Mouse (Mus musculus) gastrocnemius, adult 18-20 months (tissue): ENCODE results near the gene Iffo1. TPM values are rescaled to one million over a fixed set of nuclear protein-coding genes. Genes with fewer than 3 reads are reported as not detected.

Experiments
- DNase-seq: peaks from one replicate; pipeline ENCODE4 v3.0.0; 2021; ENCODE audit warnings: low spot score
- total RNA-seq, 2 experiments: library from RNA; stranded (reverse); gene quantifications; 2 replicates each; pipeline ENCODE4 v1.2.3; 2021

Iffo1 gene
- total RNA-seq, 2 experiments from 2014 or later, result 5.8 to 6.3 TPM

DNA sequence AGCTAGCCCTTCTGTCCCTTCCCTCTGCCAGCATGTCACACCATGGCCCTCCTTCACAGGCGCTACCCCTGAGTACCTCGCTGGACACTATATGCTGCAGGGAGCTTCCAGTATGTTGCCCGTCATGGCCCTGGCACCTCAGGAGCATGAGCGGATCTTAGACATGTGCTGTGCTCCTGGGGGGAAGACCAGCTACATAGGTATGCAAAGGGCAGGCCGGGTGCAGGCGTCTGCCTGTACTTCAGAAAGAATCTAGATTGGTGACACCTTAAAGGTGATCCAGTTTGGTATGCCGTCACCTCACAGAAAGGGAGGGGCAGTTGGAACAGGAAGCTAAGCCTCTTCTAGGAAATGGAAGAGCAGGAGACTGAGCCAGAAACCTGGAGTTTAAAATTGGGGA, 5.3 kb upstream of the Iffo1 start:
- DNase-seq, result no peak

DNA sequence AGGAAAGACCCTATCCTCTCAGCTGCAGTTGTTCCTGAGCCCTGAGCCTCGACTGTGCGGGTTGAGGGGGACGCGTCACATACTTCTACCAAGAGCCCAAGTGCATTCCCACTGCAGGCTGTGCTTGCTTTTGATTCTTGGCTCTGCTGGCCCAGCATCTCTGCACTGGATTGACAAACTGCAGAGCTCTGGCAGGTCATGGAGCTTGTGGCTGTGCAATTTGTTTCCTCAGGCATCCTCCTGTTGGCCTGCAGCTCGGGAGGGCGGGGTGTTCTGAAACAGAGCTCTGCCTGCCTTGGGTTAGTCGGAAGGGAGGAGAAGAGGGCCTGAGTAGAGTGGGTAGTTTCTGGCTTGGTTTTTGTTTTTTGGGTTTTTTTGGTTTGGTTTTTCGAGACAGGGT, 2.6 kb upstream of the Iffo1 start:
- no peak for DNase-seq

DNA sequence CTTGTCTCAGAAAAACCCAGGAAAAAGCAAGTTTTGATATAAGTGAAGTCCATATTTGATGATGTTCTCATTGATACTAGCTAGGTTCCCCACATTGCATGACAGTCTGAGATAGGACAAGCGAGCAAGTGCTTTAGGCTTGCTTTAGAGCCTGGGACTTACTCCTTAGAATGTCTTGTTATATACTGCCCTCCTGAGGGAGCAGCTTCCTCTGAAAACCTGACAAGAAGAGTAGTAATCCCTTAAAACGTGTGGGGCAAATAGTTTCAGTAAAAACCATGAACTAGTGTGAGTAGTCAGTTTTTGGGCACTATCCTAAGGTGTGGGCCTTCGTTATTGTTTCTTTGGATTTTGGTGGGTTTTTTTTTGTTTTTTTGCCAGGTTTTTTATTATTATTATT, 1.9 kb upstream of the Iffo1 start:
- no peak for DNase-seq

DNA sequence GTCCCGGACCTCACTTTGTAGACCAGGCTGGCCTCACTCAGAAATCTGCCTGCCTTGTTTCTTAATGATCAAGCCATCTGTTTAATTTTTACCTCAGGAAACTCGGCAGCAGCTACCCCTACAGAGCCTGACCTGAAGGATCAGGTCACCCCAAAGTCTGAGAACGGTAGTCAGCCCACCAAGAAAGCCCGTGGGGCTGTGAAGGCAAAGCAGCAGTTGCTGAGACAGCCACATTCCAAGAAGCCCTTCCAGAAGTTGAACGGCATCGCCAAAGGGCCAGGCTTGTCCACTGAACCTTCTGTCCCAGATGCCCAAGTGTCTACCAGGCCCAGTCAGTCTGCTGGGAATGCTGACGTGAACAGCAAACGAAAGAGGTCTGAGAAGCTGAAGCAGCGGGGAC, 1.1 kb upstream of the Iffo1 start:
- DNase-seq, result no peak

DNA sequence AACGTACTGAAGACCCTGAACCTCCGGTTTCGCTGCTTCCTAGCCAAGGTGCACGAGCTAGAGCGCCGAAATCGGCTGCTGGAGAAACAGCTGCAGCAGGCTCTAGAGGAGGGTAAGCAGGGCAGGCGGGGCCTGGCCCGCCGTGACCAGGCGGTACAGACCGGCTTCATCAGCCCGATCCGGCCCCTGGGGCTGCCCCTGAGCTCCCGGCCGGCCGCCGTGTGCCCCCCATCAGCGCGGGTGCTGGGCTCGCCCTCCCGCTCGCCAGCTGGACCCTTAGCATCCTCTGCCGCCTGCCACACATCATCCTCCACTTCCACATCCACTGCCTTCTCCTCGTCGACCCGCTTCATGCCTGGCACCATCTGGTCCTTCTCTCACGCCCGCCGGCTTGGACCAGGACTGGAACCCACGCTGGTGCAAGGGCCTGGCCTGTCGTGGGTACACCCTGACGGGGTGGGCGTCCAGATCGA, 474 bp downstream of the Iffo1 start:
- DNase-seq, result no peak

DNA sequence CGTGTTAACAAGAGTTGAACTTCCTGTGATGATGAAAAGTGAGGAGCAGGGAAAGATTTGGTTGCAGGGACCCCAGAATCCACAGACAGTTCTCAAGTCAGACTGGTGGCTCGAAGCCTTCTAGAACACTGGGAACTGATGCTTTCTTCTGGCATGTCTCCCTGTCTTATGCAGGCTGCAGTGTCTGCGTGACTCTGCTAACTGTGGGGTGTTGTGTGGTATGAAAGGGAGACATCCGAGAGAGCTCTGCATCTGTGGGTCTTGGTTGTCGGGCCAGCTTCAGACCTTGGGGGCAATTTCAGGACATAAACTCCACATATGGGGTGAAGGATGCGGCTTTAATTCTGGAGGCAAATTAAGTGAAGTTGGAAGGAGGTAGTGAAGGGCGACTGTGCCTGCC, 1.1 kb downstream of the Iffo1 start:
- DNase-seq, result no peak

DNA sequence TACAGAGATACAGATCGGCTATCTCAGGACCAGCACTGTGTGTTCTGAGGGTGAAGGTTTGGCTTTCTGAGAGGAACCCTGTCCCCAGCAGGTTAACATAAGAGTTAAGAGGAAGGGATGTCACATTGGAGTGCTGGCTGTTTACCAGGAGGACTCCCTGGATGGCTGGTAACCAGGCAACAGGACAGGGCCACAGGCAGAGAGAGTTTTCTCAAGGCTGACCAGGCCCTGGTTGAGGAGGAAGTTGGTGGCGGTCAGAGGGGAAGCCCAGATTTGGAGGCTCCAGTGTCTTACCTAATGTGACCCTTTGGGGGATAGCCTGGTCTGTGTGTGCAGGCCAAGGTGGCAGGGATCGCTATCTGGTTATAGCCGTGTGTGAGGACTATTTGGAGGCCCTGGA, 1.8 kb downstream of the Iffo1 start:
- DNase-seq, result no peak

DNA sequence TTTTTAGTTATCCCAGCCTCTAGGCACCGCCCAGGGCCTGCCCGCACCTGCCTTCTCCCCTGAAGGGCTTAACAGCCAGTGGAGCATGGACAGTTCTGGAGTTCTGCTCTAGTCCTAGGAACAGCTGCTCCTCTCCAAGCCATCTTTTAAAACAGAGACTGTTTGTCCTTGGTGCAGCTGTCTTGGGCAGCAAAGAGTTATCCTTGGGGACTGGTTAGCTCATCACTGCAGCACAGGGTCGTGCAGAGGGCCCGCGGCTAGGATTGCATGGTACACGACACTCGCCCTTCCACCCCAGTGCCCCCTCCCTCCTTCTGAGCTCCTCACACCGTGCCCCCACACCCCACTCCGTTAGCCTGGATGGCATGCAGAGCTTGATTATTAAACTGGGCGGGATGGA, 2.3 kb downstream of the Iffo1 start:
- no peak for DNase-seq

DNA sequence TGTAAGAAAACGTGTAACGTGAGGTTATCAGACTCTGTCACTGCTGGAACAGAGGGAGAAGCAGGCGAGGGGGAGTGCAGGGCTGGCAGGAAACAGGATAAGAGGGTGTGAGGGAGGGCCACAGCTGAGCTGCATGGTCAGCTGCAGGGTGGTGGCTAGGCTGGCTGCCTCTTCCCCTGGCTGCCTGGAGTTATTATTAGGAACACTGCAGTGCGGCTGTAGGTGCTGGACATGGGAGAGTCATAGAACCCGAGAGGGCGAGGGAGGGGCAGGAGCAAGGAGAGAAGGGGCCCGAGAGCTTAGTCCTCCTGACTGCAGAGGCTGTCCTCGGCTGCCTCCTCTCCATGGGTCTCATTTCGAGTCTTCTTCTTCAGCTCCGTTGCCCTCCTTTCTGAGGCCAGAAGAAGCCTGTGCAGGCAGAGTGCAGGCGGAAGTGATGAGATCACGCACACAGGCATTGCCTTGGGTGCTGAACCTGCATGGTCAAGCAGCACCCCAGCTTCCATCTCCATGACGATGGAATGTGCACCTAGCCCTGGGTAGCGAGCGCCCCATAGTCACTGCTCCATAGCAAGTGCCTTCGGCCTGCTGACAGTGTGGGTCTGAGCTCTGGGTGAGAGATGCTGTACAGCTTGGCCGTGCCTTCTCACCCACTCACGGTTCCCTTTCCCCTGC, 3.3 kb downstream of the Iffo1 start:
- DNase-seq, result peak; percentile 75

DNA sequence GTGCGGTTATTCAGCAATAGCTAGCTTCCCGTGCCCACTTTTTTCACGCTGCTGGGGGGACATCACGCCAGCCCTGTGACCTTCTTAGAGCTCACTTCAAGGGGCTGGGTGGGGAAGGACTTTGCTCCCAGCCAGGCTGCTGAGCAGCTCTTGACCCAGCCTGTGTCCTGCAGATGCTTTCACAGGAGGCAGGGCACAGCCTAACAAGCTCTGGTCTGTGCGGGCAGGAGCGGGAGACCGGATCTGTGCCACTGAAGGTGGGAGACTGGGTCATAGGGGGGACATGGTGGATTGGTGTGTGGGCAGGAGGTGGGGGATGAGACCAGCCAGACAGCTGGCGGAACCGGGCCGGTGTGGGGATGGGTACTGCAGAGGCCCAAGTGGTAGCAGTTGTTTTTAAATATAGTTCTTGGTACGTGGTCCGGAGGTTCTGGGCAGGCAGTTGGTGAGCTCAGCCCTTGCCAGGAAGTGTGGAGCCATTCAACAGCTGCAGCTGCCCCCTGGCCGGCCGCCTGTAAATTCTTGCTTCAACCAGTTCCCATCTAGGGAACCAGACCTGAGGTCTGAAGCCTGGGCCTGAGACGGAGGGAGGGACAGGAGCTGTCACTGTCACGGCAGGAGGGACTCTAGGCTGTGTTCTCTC, 4.0 kb downstream of the Iffo1 start:
- DNase-seq, result peak; percentile 87

DNA sequence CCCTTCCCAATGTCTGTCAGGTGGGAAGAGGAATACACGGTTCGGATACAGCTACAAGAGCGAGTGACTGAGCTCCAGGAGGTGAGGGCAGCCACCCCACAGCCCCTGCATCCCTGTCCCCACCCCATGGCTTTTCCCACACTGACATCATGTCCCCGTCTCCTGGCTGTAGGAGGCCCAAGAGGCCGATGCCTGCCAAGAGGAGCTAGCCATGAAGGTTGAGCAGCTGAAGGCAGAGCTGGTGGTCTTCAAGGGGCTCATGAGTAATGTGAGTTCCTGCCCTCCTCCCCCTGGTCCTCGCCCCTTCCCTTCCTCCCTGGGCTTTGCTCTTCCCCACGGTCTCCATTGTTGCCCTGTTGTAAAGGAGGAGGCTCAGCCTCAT, 4.5 kb downstream of the Iffo1 start:
- no peak for DNase-seq

DNA sequence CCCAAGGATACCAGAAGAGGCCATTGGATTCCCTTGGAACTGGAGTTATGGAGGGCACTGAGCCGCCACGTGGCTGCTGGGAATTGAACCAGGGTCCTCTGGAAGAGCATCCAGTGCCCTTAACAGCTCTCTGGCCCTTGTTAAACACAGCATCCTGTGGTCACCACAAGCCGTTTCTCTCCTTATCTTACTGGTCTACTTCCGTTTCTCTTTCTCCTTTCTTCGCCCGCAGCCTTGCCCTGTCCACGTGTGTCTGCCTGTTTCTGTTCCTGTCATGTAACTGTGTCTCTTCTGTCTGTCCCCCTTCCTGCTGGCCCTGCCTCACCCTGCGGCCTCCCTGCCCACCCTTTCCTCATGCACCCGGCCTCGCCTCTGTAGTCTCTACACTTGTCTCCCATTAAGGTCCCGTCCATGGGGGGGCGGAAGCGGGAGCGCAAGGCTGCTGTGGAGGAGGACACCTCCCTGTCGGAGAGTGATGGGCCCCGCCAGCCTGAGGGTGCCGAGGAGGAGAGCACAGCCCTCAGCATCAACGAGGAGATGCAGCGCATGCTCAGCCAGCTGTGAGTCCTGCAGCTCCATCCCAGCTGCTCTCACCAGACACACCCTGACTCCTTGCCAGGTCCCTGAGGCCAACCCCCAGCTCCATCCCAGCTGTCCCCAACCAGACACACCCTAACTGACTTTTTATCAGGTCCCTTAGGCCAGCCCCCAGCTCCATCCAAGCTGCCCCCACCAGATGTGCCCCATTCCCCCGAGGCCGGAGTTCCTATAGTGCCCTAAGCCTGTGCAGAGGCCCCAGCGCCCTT, 7.4 kb downstream of the Iffo1 start:
- DNase-seq, result peak; percentile 68

DNA sequence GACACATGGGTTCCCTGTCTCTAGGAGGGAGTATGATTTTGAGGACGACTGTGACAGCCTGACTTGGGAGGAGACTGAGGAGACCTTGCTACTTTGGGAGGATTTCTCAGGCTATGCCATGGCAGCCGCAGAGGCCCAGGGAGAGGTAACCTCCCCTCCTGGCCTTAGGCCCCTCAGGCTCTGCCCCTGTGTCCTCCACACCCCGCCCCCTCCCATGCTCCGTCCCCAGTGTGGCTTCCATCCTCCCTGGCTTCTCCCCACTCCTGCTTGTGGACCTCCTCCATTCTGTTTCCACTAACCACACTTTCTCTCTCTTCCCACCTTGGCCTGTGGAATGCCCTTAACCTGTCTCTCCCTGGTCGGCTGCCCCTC, 8.0 kb downstream of the Iffo1 start:
- DNase-seq, result no peak

DNA sequence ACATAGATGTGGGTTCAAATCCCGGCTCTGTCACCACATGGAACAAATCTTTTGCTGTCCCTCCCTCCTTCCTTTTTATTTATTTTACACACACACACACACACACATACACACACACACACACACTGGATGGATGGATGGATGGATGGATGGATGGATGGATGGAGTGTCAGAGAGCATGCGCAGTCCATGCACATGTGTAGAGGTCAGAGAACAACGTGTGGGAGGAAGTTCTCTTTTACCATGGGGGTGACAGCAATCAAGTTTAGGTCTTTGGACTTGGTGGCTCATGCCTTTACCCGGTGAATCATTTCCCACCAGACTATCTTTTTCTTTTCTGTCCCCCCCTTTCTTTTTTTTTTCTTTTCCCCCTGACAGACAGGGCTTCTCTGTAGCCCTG, 8.6 kb downstream of the Iffo1 start:
- no peak for DNase-seq

DNA sequence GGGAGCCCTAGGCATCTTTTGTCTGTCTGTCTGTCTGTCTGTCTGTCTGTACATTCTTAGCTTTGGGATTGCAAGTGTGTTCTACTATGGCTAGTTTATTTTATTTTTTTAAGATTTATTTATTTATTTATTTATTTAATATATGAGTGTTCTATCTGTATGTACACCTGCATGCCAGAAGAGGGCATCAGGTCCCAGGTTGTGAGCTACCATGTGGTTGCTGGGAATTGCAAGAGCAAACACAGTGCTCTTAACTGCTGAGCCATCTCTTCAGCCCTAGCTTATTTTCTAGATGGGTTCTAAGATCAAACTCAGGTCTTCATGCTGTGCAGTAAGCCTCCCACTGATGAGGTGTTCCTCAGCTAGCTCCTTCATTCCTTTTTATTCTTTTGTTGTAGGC, 9.5 kb downstream of the Iffo1 start:
- no peak for DNase-seq

DNA sequence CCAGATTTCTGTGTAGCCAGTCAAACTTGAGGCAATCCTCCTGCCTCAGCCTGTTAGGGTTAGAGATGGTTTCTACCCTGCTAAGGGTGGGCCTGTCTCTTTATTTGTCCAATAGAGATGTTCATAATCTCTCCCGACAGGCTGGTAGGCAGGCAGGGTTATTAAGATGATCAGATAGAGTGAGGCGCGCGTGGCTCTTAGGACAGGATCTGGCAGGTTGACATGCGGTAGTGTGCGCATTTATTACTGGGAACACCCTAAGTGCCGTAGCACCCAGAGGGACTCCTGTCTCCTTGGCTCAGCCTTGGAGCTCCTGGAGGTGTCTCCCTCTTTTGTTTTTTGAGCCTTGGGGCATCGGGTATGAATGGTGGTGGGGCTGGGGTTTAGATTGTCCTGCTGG, 10.2 kb downstream of the Iffo1 start:
- no peak for DNase-seq

DNA sequence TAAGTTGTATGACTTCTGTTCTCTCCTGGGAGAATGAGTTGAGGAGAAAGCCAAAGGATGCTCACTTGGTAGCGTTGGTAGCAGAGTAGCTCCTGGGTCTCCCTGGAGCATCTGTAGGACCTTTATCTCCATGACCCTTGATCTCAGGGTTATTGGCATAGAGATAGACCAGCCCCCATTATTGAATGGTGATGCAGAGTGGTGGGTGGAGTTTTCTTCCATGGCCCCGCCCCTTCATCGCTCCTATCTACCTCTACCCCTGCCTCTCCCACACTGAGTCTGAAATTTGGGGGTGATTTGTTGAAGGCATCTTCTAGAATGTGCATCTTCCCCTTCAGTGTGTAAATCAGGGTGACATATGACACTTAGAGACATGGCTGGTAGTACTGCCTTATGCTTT, 11.4 kb downstream of the Iffo1 start:
- no peak for DNase-seq

DNA sequence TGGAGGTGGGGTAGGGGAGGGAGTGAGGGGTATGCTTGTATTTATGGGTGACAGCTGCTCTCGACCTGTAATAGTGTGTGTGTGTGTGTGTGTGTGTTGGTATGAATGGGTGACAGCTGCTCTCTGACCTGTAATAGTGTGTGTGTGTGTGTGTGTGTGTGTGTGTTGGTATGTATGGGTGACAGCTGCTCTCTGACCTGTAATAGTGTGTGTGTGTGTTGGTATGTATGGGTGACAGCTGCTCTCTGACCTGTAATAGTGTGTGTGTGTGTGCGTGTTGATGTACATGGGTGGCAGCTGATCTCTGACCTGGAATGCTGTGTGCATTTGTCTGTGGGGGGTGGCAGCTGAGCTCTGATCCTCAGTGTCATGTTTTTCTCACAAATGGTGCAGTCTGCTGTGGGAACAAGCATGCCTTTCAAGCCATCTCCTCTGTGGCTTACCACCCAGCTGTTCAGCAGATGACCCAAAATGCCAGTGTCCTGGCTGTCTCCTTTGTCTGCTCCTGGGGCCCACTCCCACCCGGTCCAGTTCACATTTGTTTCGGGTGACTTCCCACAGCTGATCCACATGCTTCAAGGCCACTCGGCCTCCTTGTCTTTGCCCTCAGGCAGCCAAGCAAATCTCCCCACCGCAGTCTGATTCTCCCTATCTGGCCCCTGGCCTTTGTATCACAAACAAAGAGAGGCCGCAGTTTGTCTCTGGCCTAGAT, 12.0 kb downstream of the Iffo1 start:
- DNase-seq, result no peak

DNA sequence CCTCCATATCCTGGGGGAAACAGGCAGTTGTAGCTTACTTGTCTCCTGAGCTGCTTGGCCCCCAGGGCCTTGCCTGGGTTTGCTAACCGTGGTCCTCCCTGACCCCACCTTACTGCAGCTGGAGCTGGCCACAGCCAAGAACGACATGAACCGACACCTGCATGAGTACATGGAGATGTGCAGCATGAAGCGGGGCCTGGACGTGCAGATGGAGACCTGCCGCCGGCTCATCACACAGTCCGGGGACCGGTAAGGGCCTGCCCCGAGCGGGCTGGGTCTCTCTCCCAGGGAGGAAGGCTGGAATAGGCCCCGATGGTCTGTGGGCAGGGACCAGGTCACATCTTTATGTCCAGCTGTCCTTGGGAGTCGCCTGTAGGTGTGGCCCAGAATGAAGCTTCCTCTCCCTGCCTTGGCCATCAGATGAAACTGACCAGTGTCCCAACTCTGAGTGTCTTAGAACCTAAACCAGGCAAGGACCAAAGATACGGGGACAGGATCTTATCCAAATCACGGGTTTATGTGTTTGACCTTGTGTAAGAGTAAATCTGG, 14.0 kb downstream of the Iffo1 start:
- no peak for DNase-seq

DNA sequence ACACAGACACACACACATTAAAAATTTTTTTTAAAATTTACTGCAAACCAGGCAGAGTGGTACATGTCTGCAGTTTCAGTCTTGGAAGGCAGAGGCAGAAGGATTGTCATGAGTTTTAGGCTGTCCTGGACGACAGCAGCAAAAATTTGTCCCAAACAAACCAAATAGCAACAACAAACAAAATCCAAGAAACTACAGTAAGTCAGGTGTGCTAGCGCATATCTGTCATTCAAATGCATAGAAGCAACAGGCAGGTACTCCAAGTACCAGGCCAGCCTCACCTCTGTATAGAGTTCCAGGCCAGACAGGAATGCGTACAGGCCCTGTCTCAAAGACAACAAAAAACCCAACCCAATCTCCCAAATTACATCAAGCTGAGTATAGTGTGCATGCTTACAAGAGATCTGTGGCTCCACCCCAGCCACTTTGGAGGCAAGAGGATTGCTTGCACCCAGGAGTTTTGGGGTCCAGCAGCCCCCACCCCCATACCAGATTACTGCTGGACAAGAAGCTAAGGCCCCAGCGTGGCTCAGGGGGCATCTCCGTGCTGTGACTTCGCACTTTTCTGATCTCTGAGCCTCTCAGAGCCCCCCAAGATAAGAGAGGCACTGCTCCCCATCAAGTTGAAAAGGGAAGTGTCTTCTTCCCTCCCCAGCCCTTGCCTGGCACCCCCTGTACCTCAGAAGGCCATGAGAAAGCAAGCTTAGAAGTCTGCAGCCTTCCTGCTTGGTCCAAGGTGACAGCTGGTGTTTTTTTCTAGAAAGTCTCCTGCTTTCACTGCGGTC, 14.9 kb downstream of the Iffo1 start:
- DNase-seq, result no peak

DNA sequence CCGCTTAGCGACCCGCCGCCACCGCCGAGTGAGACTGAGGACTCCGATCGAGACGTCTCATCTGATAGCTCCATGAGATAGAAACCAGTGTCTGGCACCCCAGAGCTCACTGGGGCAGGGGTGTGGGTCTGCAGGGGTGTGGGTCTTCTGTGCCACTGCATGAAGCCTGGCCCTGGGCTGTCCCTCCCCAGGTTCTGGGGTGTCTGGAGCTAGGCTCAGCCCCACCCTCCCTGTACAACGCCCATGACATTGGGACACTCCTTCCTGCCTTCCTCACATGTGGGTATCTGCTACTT, 15.5 kb downstream of the Iffo1 start:
- DNase-seq, result no peak
